Comparison of ENCODE assay signal across 28 mouse cellular contexts in the genomic region with DNA sequence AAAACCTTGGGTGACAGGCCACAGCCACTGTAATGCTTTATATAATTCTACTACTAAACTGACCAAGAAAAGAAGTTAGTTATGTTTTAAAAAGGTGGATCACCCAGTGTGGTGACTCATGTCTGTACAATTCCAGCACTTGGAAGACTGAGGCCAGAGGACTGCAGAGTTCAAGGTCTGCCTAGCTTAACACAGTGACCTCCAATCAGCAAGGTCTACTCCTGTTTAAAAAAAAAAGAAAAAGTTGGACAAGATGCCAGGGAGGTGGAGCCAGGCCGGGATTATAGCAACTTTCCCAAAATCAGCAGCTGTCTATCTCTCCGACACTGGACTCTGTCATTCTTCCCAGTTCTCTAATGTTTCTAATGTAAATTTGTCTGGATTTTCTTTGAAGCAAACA. TPM values are rescaled to one million over a fixed set of nuclear protein-coding genes. Genes with fewer than 3 reads are reported as not detected.
A peak's percentile ranks its signal among the peaks of the same experiment; 100 is the strongest.
DNase-seq lines count a peak whose midpoint lies in the region; ATAC-seq lines count a peak whose summit lies in the region.
"Had no signal": no experiment of that assay in that cellular context is flagged by ENCODE, and none has a peak within 500 bp of the region (broad histone marks: within the 10 kb centered on the region; RNA-seq: fewer than 3 reads in every experiment).

No protein-coding gene starts in this region.

- no peak for ATAC-seq in forebrain, embryonic 15.5 days (replicated peaks)
- ATAC-seq: CD4-positive, CD25-positive, alpha-beta regulatory T cell, adult 4 months; forebrain, embryonic 14.5 days; intestine, embryonic 16.5 days; liver, postnatal 0 days; midbrain, embryonic 13.5 days had no signal

- H3K36me3 ChIP-seq in heart, embryonic 10.5 days = peaks cover 87% of the 10 kb centered on the region
- peaks cover 85% of the 10 kb centered on the region for H3K36me3 ChIP-seq in forebrain, embryonic 15.5 days

- no peak overlapping the region for H3K27ac ChIP-seq in heart, embryonic 10.5 days
- no peak overlapping the region for H3K27ac ChIP-seq in forebrain, embryonic 15.5 days (replicated peaks)
- H3K27ac ChIP-seq: embryonic facial prominence, embryonic 12.5 days; hindbrain, embryonic 13.5 days; limb, embryonic 10.5 days; limb, embryonic 15.5 days; midbrain, embryonic 13.5 days; neural tube, embryonic 13.5 days had no signal

- H3K4me3 ChIP-seq in heart, embryonic 10.5 days = no peak overlapping the region
- no peak overlapping the region for H3K4me3 ChIP-seq in forebrain, embryonic 15.5 days
- H3K4me3 ChIP-seq: embryonic facial prominence, embryonic 12.5 days; hindbrain, embryonic 13.5 days; limb, embryonic 10.5 days; limb, embryonic 15.5 days; midbrain, embryonic 13.5 days; neural tube, embryonic 13.5 days had no signal

- no peak overlapping the region for H3K4me2 ChIP-seq in forebrain, embryonic 15.5 days (replicated peaks)
- H3K4me2 ChIP-seq: embryonic facial prominence, embryonic 12.5 days; heart, embryonic 11.5 days; hindbrain, embryonic 13.5 days; limb, embryonic 15.5 days; midbrain, embryonic 13.5 days; neural tube, embryonic 13.5 days had no signal

- intact Hi-C loops in heart, postnatal 14 days (cut with DNase I) = no loop called here

- 89% methylated on average over 2 of the region's 2 CpGs for WGBS in heart, embryonic 10.5 days
- WGBS in forebrain, embryonic 15.5 days = 90% methylated on average over 2 of the region's 2 CpGs

- H3K9me3 ChIP-seq in heart, embryonic 10.5 days = no peaks in the 10 kb centered on the region
- H3K9me3 ChIP-seq in forebrain, embryonic 15.5 days = no peaks in the 10 kb centered on the region
- H3K9me3 ChIP-seq: embryonic facial prominence, embryonic 12.5 days; hindbrain, embryonic 13.5 days; limb, embryonic 10.5 days; limb, embryonic 15.5 days; midbrain, embryonic 13.5 days; neural tube, embryonic 13.5 days had no signal

- no peaks in the 10 kb centered on the region for H3K27me3 ChIP-seq in heart, embryonic 10.5 days (ENCODE audit: insufficient read depth, poor library complexity, severe bottlenecking)
- H3K27me3 ChIP-seq in forebrain, embryonic 15.5 days = no peaks in the 10 kb centered on the region
- H3K27me3 ChIP-seq: embryonic facial prominence, embryonic 12.5 days; hindbrain, embryonic 13.5 days; limb, embryonic 15.5 days; midbrain, embryonic 13.5 days; neural tube, embryonic 13.5 days had no signal

- no peak overlapping the region for H3K9ac ChIP-seq in forebrain, embryonic 15.5 days (replicated peaks)
- H3K9ac ChIP-seq: embryonic facial prominence, embryonic 12.5 days; hindbrain, embryonic 13.5 days; limb, embryonic 15.5 days; liver, postnatal 0 days; midbrain, embryonic 13.5 days; neural tube, embryonic 13.5 days had no signal

- peak; percentile 42 for DNase-seq in heart, embryonic 10.5 days (ENCODE audit: low spot score)
- DNase-seq in heart, postnatal 14 days = no peak
- DNase-seq in kidney, postnatal 25 days = peak; percentile 50 to 60
- DNase-seq in kidney, adult 18-20 months = no peak
- DNase-seq in NIH3T3 (ENCODE audit: low read depth) = peak; percentile 23
- DNase-seq in adrenal gland, postnatal 36 days = peak; percentile 45 to 69
- DNase-seq: cerebellum, adult 11 months; cerebellum, adult 9-11 months; embryo, embryonic 11 days; gastrocnemius, postnatal 25 days; heart, postnatal 4 days; layer of hippocampus, adult 9-11 months; liver, postnatal 0 days; lung, postnatal 36 days; right cerebral cortex, postnatal 4 days; thymus, adult 2 months; thymus, postnatal 36 days had no signal

- H3K4me1 ChIP-seq in heart, embryonic 10.5 days = no peaks in the 10 kb centered on the region
- no peaks in the 10 kb centered on the region for H3K4me1 ChIP-seq in forebrain, embryonic 15.5 days
- H3K4me1 ChIP-seq: embryonic facial prominence, embryonic 12.5 days; hindbrain, embryonic 13.5 days; limb, embryonic 10.5 days; limb, embryonic 15.5 days; midbrain, embryonic 13.5 days; neural tube, embryonic 13.5 days had no signal

RNA-seq across cellular contexts. Expression of gene Ncoa5, which starts 25.1 kb away (rescaled TPM):
- 52.8 and 64.2 TPM in 2 replicates for polyA plus RNA-seq in heart, embryonic 10.5 days (2016; fragmentation: Nextera tagmentation; extraction: Ambion mirVana)
- total RNA-seq in heart, postnatal 14 days (2021) = 10 to 100 TPM; 19.7 to 22.8 TPM
- 10 to 100 TPM; 28.9 to 36.0 TPM for total RNA-seq in adrenal gland, postnatal 36 days (2021)
- 131 and 137 TPM in 2 replicates for polyA plus RNA-seq in forebrain, embryonic 15.5 days (2015; fragmentation: Nextera tagmentation; extraction: Ambion mirVana)

RNA-seq across cellular contexts. Expression of gene Cd40, which starts 45.8 kb away (rescaled TPM):
- 7.8 and 11.9 TPM in 2 replicates for polyA plus RNA-seq in heart, embryonic 10.5 days (2016; fragmentation: Nextera tagmentation; extraction: Ambion mirVana)
- 1 to 10 TPM; 2.4 to 3.0 TPM for total RNA-seq in heart, postnatal 14 days (2021)
- total RNA-seq in adrenal gland, postnatal 36 days (2021) = 1 to 10 TPM; 1.7 TPM
- 4.8 and 5.8 TPM in 2 replicates for polyA plus RNA-seq in forebrain, embryonic 15.5 days (2015; fragmentation: Nextera tagmentation; extraction: Ambion mirVana)

RNA-seq across cellular contexts. Expression of gene Slc12a5, which starts 49.0 kb away (rescaled TPM):
- 0.74 and 0.92 TPM in 2 replicates for polyA plus RNA-seq in heart, embryonic 10.5 days (2016; fragmentation: Nextera tagmentation; extraction: Ambion mirVana)
- total RNA-seq in heart, postnatal 14 days (2021) = under 1 TPM; 0.73 to 0.91 TPM
- 1 to 10 TPM; 4.3 to 7.9 TPM for total RNA-seq in adrenal gland, postnatal 36 days (2021)
- 16.2 and 17.2 TPM in 2 replicates for polyA plus RNA-seq in forebrain, embryonic 15.5 days (2015; fragmentation: Nextera tagmentation; extraction: Ambion mirVana)

Comparison
In these comparisons a context has a peak if more than half of its experiments do, and no peak if none do; other contexts are left out.
1. DNase-seq: peak in heart, embryonic 10.5 days (single experiment), kidney, postnatal 25 days (2 of 2), NIH3T3 (single experiment) and adrenal gland, postnatal 36 days (2 of 2); none in heart, postnatal 14 days (0 of 2) and kidney, adult 18-20 months (single experiment).